Mouse (Mus musculus) CH12.LX (cell line): ENCODE results near the gene Serpina3b. TPM values are rescaled to one million over a fixed set of nuclear protein-coding genes. Genes with fewer than 3 reads are reported as not detected.
"Not testable (repeated sequence)": the region's sequence is repeated elsewhere in the genome, so short reads cannot be mapped to it uniquely, and the experiment has no call there.

ENCODE experiments used
- DNase-seq: peaks from one replicate; pipeline ENCODE4 v3.0.0-alpha.2; 2013; ENCODE audit errors: extremely low read depth
- H3K27ac ChIP-seq: 2 replicates; pipeline ENCODE4 v1.5.1; 2012; ENCODE audit warnings: low read depth, mild to moderate bottlenecking, control low read depth, moderate library complexity; ENCODE audit not compliant: insufficient read depth
- H3K27me3 ChIP-seq: replicated peaks from 2 replicates; pipeline ENCODE3; 2012; ENCODE audit warnings: inconsistent platforms
- H3K36me3 ChIP-seq, 2 experiments: replicated peaks in 1 of 2; 2 replicates each; pipeline versions ENCODE3 to v1.6.1; 2012; ENCODE audit warnings: inconsistent platforms in 1 of 2, low read length in 1 of 2, mild to moderate bottlenecking in 1 of 2, mixed read lengths in 1 of 2, moderate library complexity in 1 of 2; ENCODE audit not compliant: control insufficient read depth in 1 of 2, insufficient read depth in 1 of 2
- H3K4me1 ChIP-seq, 2 experiments: 2 replicates each; pipeline ENCODE4 v1.6.1; 2012; ENCODE audit warnings: inconsistent platforms in 1 of 2, moderate library complexity in 1 of 2; ENCODE audit not compliant: insufficient read depth in 2 of 2, control insufficient read depth in 1 of 2
- H3K4me2 ChIP-seq: 2 replicates; pipeline ENCODE4 v1.6.1; 2012; ENCODE audit warnings: low read depth, mild to moderate bottlenecking, control low read depth; ENCODE audit not compliant: poor library complexity, insufficient read depth, severe bottlenecking
- H3K4me3 ChIP-seq, 3 experiments: fragments of 150-350 bp in 1 of 3; sonication (generic) in 1 of 3; replicated peaks in 1 of 3; 2 replicates each; pipeline versions ENCODE3 to v1.5.1; 2011 to 2012; ENCODE audit warnings: low read depth in 2 of 3, low read length in 2 of 3, mild to moderate bottlenecking in 2 of 3, moderate library complexity in 2 of 3, control low read depth in 1 of 3, improper control_type of control experiment in 1 of 3, inconsistent platforms in 1 of 3, mixed read lengths in 1 of 3; ENCODE audit not compliant: poor library complexity in 1 of 3
- H3K79me2 ChIP-seq: replicated peaks from 2 replicates; pipeline ENCODE4 v1.6.1; 2012; ENCODE audit warnings: mild to moderate bottlenecking, moderate library complexity; ENCODE audit not compliant: control insufficient read depth, poor library complexity, insufficient read depth, severe bottlenecking; ENCODE audit errors: extremely low read depth
- H3K9ac ChIP-seq: 2 replicates; pipeline ENCODE4 v1.6.1; 2012; ENCODE audit warnings: low read depth, mild to moderate bottlenecking, control low read depth, moderate library complexity; ENCODE audit not compliant: insufficient read depth
- H3K9me3 ChIP-seq: replicated peaks from 2 replicates; pipeline ENCODE3; 2012; ENCODE audit warnings: low read length, inconsistent platforms, mixed read lengths
- BHLHE40 ChIP-seq: IDR thresholded peaks from 2 replicates; pipeline ENCODE4 v1.6.1; 2011; ENCODE audit warnings: mild to moderate bottlenecking, low read depth, low read length, improper control_type of control experiment
- CTCF ChIP-seq, 2 experiments: IDR thresholded peaks in 1 of 2; conservative IDR thresholded peaks in 1 of 2; 2 replicates each; pipeline ENCODE4 v1.5.1; 2011 to 2012; ENCODE audit warnings: low read depth in 2 of 2, low read length in 2 of 2, improper control_type of control experiment in 1 of 2, inconsistent platforms in 1 of 2, mild to moderate bottlenecking in 1 of 2, moderate library complexity in 1 of 2
- HCFC1 ChIP-seq: IDR thresholded peaks from 2 replicates; pipeline ENCODE4 v1.6.1; 2012; ENCODE audit warnings: low read depth, mild to moderate bottlenecking, inconsistent platforms, low read length, improper control_type of control experiment
- JUN ChIP-seq: IDR thresholded peaks from 2 replicates; pipeline ENCODE4 v1.6.1; 2011; ENCODE audit warnings: low read depth, mild to moderate bottlenecking, low read length, improper control_type of control experiment, moderate library complexity; ENCODE audit not compliant: insufficient read depth
- JUND ChIP-seq: conservative IDR thresholded peaks from 2 replicates; pipeline ENCODE4 v1.6.1; 2011; ENCODE audit warnings: low read depth, low read length, improper control_type of control experiment
- KAT2A ChIP-seq: IDR thresholded peaks from 2 replicates; pipeline ENCODE4 v1.6.1; 2012; ENCODE audit warnings: low read length, improper control_type of control experiment, inconsistent platforms; ENCODE audit not compliant: insufficient replicate concordance
- MAZ ChIP-seq: IDR thresholded peaks from 2 replicates; pipeline ENCODE4 v1.6.1; 2012; ENCODE audit warnings: low read depth, mild to moderate bottlenecking, inconsistent platforms, low read length, improper control_type of control experiment, moderate library complexity
- MXI1 ChIP-seq: IDR thresholded peaks from 2 replicates; pipeline ENCODE4 v1.6.1; 2011; ENCODE audit warnings: mild to moderate bottlenecking, low read depth, low read length, improper control_type of control experiment
- MYC ChIP-seq: IDR thresholded peaks from 2 replicates; pipeline ENCODE4 v1.6.1; 2011; ENCODE audit warnings: low read depth, mild to moderate bottlenecking, improper control_type of control experiment, low read length
- NELFE ChIP-seq: IDR thresholded peaks from 2 replicates; pipeline ENCODE4 v1.6.1; 2011; ENCODE audit warnings: low read depth, low read length, improper control_type of control experiment
- NRF1 ChIP-seq: IDR thresholded peaks from 2 replicates; pipeline ENCODE4 v1.6.1; 2014; ENCODE audit warnings: low read depth, mild to moderate bottlenecking, inconsistent platforms, low read length, improper control_type of control experiment, moderate library complexity
- RAD21 ChIP-seq: IDR thresholded peaks from 2 replicates; pipeline ENCODE4 v1.6.1; 2011; ENCODE audit warnings: low read depth, mild to moderate bottlenecking, low read length, improper control_type of control experiment, moderate library complexity
- RCOR1 ChIP-seq: conservative IDR thresholded peaks from 2 replicates; pipeline ENCODE4 v1.6.1; 2012; ENCODE audit warnings: low read depth, mild to moderate bottlenecking, inconsistent platforms, low read length, improper control_type of control experiment
- SIN3A ChIP-seq: IDR thresholded peaks from 2 replicates; pipeline ENCODE4 v1.6.1; 2012; ENCODE audit warnings: low read length, improper control_type of control experiment, inconsistent platforms
- SMC3 ChIP-seq: IDR thresholded peaks from 2 replicates; pipeline ENCODE4 v1.6.1; 2011; ENCODE audit warnings: low read depth, low read length, improper control_type of control experiment
- TBP ChIP-seq: conservative IDR thresholded peaks from 2 replicates; pipeline ENCODE4 v1.6.1; 2011; ENCODE audit warnings: low read depth, low read length, improper control_type of control experiment
- USF2 ChIP-seq: conservative IDR thresholded peaks from 2 replicates; pipeline ENCODE4 v1.6.1; 2011; ENCODE audit warnings: low read depth, low read length, improper control_type of control experiment
- ZMIZ1 ChIP-seq: IDR thresholded peaks from 2 replicates; pipeline ENCODE4 v1.6.1; 2012; ENCODE audit warnings: low read depth, mild to moderate bottlenecking, inconsistent platforms, low read length, improper control_type of control experiment
- dilution Hi-C: fragments of 300-500 bp; cut with MboI; formaldehyde crosslinking; loops from 2 replicates; pipeline ENCODE4 v1.14.3; 2020; ENCODE audit warnings: low sequenced_read_pairs; ENCODE audit not compliant: extremely low pct_unique_long_range_greater_than_20kb, extremely low pct_ligation_motif_present
- in situ Hi-C: fragments of 300-500 bp; cut with MboI; formaldehyde crosslinking; loops from 3 replicates; pipeline ENCODE4 v1.14.3; 2019; ENCODE audit warnings: low sequenced_read_pairs, low pct_ligation_motif_present, low pct_unique_long_range_greater_than_20kb, mixed read lengths
- polyA plus RNA-seq: library from polyadenylated mRNA; unstranded; fragments of >175 nt; gene quantifications from 2 replicates; pipeline ENCODE4 v1.2.1, GENCODE M21; 2012; ENCODE audit warnings: low read depth; ENCODE audit not compliant: insufficient read length
- total RNA-seq, 2 experiments: library from RNA; depleted of rRNA; stranded (reverse); fragments of 300-350 nt in 1 of 2; fragments of >200 nt in 1 of 2; gene quantifications; 2 replicates each; pipeline ENCODE4 v1.2.3; 2012 to 2014

Gene Serpina3b
- total and polyA plus RNA-seq, 3 experiments = not detected

DNA sequence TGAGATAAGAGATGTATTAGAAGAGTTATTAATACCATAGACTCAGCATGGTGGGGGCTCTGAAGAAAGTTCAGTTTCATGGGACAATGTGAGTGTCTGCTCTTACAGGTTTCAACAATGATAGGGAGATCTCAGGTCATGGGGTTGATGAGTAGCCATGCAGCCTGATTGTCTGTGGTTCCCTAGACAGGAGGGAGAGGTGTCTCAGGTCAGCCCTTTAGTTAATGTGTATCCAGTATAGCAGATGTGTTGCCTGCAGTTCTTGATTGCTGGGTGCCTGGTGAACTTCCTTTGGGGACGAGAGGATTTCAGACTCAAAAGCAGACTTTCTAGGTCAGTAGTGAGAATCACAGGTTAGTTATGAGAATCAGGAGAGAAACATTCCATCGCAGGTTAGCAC is 19.3 kb upstream of the Serpina3b start:
- Histone ChIP-seq H3K4me2 (no peak overlapping the region), H3K27ac (no peak overlapping the region), H3K79me2 (no peaks in the 10 kb centered on the region), H3K4me1 (no peaks in the 10 kb centered on the region), H3K36me3 (no peaks in the 10 kb centered on the region), H3K4me3 (no peak overlapping the region), H3K27me3 (peaks cover 66% of the 10 kb centered on the region), H3K9ac (no peak overlapping the region), H3K9me3 (no peaks in the 10 kb centered on the region)
- in situ Hi-C loops = no loop called here
- DNase-seq = no peak
- TF ChIP-seq SMC3 = no peak
- no peak for TF ChIP-seq CTCF (conservative IDR thresholded peaks at IDR 0.05 in 1 of 2, IDR thresholded peaks at IDR 0.05 in 1 of 2; ENCODE audit: low read depth in 2 of 2, low read length in 2 of 2)
- no peak for TF ChIP-seq JUN
- dilution Hi-C loops = no loop called here

- in situ Hi-C loops, H3K4me3 ChIP-seq, dilution Hi-C loops, H3K9ac ChIP-seq, H3K36me3 ChIP-seq, H3K4me1 ChIP-seq, DNase-seq, H3K9me3 ChIP-seq, H3K79me2 ChIP-seq, H3K4me2 ChIP-seq, H3K27ac ChIP-seq: not testable (repeated sequence)
- H3K27me3 ChIP-seq = peaks cover 76% of the 10 kb centered on the region
These were observed 15.5 kb upstream of the Serpina3b start, which contains the start of gene Serpina3a for GRCm38 (mm10) chr12:104112333-104112732. TSS of gene Serpina3a (plus strand) at chr12:104112724.

DNA sequence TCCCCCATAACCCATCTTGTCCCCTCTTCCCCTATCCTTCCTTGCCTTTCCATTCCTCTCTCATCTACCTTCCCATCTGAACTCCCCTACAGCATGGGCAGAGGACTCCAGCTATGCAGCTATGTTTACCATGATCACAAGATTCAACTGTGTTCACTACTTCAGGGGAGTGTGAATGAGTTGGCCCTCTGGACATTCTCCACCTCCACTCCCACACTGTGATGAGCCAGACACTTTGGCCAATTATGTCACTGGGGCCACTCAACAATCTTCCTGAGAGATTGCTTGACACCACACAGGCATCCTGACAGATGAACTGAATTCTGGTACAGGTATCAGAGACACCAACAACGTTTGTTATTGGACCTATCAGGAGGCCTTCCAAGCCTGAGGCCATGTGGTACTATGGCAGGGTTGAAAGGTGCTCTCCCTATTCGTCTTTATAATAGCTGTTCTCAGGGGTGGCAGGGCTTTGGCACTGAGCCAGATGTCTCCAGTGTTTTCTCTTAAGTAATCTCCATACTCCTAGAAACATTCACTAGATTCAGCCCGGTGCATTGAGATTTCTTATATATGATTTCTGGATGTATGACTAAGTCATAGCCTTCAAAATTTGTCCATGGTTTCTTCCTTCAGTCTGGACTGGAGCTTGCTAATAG is 12.7 kb upstream of the Serpina3b start:
- Histone ChIP-seq H3K9me3 (no peaks in the 10 kb centered on the region), H3K79me2 (no peaks in the 10 kb centered on the region), H3K4me3 (no peak overlapping the region), H3K27me3 (peaks cover 85% of the 10 kb centered on the region), H3K4me2 (no peak overlapping the region), H3K9ac (no peak overlapping the region)
- TF ChIP-seq KAT2A = no peak
- TF ChIP-seq BHLHE40 = no peak
- TF ChIP-seq NELFE = no peak
- TF ChIP-seq HCFC1 = no peak
- no peak for TF ChIP-seq ZMIZ1
- no peak for TF ChIP-seq JUND
- TF ChIP-seq JUN = no peak
- TF ChIP-seq MYC = no peak
- no peak for TF ChIP-seq MAZ
- TF ChIP-seq SIN3A = no peak
- TF ChIP-seq TBP = no peak
- TF ChIP-seq RAD21 = no peak
- no peak for TF ChIP-seq MXI1
- no peak for TF ChIP-seq NRF1
- no peak for TF ChIP-seq RCOR1
- no peak for TF ChIP-seq USF2
- TF ChIP-seq, all 38 proteins: peak for 0
- Histone ChIP-seq H3K36me3 (no peaks in the 10 kb centered on the region), H3K4me1 (no peaks in the 10 kb centered on the region), H3K27ac (no peak overlapping the region)
- dilution Hi-C loops = no loop called here
- in situ Hi-C loops = no loop called here
- DNase-seq = no peak
